In the genomic region with DNA sequence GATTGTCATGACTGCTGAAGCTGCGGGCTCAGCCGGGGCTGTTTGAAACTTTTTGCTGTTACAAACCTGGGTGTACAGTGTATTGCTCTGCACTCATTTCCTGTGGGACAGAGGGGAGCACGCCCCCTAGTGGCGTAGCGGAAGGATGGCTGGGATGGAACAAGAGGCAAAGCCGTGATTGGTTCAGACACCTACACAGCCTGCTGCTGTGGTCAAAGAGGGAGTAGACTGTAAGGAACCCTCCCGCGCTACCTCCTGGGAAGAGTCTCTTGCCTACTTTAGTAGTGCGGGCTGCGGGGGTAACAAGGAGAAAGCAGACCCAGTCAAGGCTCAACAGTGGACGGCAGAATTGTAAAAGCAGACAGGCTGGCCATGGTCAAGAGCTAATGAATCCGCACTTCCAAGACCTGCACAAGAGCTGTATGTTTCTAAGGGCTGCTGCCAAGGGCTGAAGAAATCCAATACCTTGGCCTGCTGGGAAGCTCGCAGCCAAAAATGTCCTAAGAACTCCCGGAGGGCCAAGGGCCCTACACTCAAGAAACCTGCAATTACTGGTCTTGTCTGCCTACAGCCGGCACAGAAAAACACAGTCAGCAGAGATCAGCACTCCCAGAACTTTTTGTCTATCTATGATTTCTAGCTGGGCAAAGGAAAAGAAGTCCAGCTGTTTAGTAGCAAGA, we compare ENCODE assay signal across 8 mouse cellular contexts. TPM values are rescaled to one million over a fixed set of nuclear protein-coding genes. Genes with fewer than 3 reads are reported as not detected.
DNase-seq lines count a peak whose midpoint lies in the region; ATAC-seq lines count a peak whose summit lies in the region.

No protein-coding gene starts in this region.

- no peaks in the 10 kb centered on the region for H3K36me3 ChIP-seq in hindbrain, embryonic 11.5 days (ENCODE audit: control insufficient read depth, insufficient read depth, low read length)

- peak overlapping the region; percentile 51 for H3K4me3 ChIP-seq in hindbrain, embryonic 11.5 days (ENCODE audit: low read depth, low read length)

- peak overlapping the region; percentile 71 for H3K4me2 ChIP-seq in hindbrain, embryonic 11.5 days (replicated peaks; ENCODE audit: low read depth, low read length)

- ATAC-seq in hindbrain, embryonic 11.5 days (ENCODE audit: low FRiP score) = peak; percentile 48

- peak; percentile 89 for DNase-seq in Muller cell, postnatal 12 days (ENCODE audit: inconsistent ontology term)
- DNase-seq in cerebellum, adult 8-10 months = peak; percentile 48
- peak; percentile 89 for DNase-seq in forelimb bud, embryonic 11.5 days (ENCODE audit: low read depth, low spot score)
- DNase-seq in hindbrain, embryonic 11.5 days (ENCODE audit: low spot score) = peak; percentile 82
- peak; percentile 65 for DNase-seq in layer of hippocampus, adult 9-11 months
- DNase-seq in lung, postnatal 14 days = peak; percentile 83
- DNase-seq in ovary, postnatal 36 days (ENCODE audit: low spot score) = peak; percentile 78
- peak; percentile 83 to 88 for DNase-seq in thymus, postnatal 36 days

- no peaks in the 10 kb centered on the region for H3K27me3 ChIP-seq in hindbrain, embryonic 11.5 days (ENCODE audit: control insufficient read depth, insufficient read depth, low read length)

- 5% methylated on average over 15 of the region's 15 CpGs for WGBS in hindbrain, embryonic 11.5 days

- H3K27ac ChIP-seq in hindbrain, embryonic 11.5 days (ENCODE audit: low read depth, low read length) = no peak overlapping the region; the same call in 1 of the 2 replicates

- 0 out of 2 replicates have a peak, but pooled peaks cover 3% of the 10 kb centered on the region for H3K4me1 ChIP-seq in hindbrain, embryonic 11.5 days (replicated peaks; ENCODE audit: control insufficient read depth, insufficient read depth, low read length)

- no peaks in the 10 kb centered on the region for H3K9me3 ChIP-seq in hindbrain, embryonic 11.5 days (ENCODE audit: control insufficient read depth, low read length)

- H3K9ac ChIP-seq in hindbrain, embryonic 11.5 days (ENCODE audit: low read depth, low read length) = 0 out of 2 replicates have a peak overlapping the region, but pooled peaks have one; percentile 21

RNA-seq across cellular contexts. Expression of gene Eef2kmt, which starts 1.3 kb away (rescaled TPM):
- polyA plus RNA-seq in hindbrain, embryonic 11.5 days (2014; fragmentation: Nextera tagmentation; extraction: Ambion mirVana) = 13.0 and 14.5 TPM in 2 replicates

RNA-seq across cellular contexts. Expression of gene Alg1, which starts 21.1 kb away (rescaled TPM):
- 25.5 and 28.1 TPM in 2 replicates for polyA plus RNA-seq in hindbrain, embryonic 11.5 days (2014; fragmentation: Nextera tagmentation; extraction: Ambion mirVana)

RNA-seq across cellular contexts. Expression of gene AU021092, which starts 32.4 kb away (rescaled TPM):
- polyA plus RNA-seq in hindbrain, embryonic 11.5 days (2014; fragmentation: Nextera tagmentation; extraction: Ambion mirVana) = 5.3 and 7.0 TPM in 2 replicates

RNA-seq across cellular contexts. Expression of gene Nagpa, which starts 50.7 kb away (rescaled TPM):
- polyA plus RNA-seq in hindbrain, embryonic 11.5 days (2014; fragmentation: Nextera tagmentation; extraction: Ambion mirVana) = 9.8 and 10.4 TPM in 2 replicates
